Mouse (Mus musculus): Measurements from ENCODE around the gene Rasd1.

GRCm38 (mm10) chr11:59966102-59966483, 1.3 kb upstream of the Rasd1 start:
- TF ChIP-seq CTCF (IDR thresholded peaks at IDR 0.05; ENCODE audit: insufficient read depth, low read depth, low read length) (no peak), POLR2A (IDR thresholded peaks at IDR 0.05; ENCODE audit: insufficient read depth, low read depth, low read length) (no peak)
